Mouse (Mus musculus) forebrain, embryonic 14.5 days (tissue): ENCODE measurements around the gene Pbx3. TPM values are rescaled to one million over a fixed set of nuclear protein-coding genes. Genes with fewer than 3 reads are reported as not detected.

Experiments
- ATAC-seq: fragments of 200-750 bp; cut with Nextera tagmentation; 2 replicates; pipeline ENCODE4 v1.8.0; 2017; ENCODE audit warnings: mild to moderate bottlenecking, moderate library complexity
- DNase-seq: peaks from one replicate; pipeline ENCODE4 v3.0.0-alpha.2; 2015; ENCODE audit warnings: low spot score
- H3K27ac ChIP-seq: fragments of 300-500 bp; sonication (generic); 2 replicates; pipeline ENCODE4 v1.5.1; 2014; ENCODE audit warnings: low read depth, mild to moderate bottlenecking, control low read depth, low read length, moderate library complexity
- H3K27me3 ChIP-seq: fragments of 300-500 bp; sonication (generic); replicated peaks from 2 replicates; pipeline ENCODE4 v1.6.1; 2014; ENCODE audit warnings: low read length, control low read depth, mixed read lengths; ENCODE audit not compliant: control insufficient read depth, insufficient read depth
- H3K36me3 ChIP-seq: fragments of 300-500 bp; sonication (generic); 2 replicates; pipeline ENCODE4 v1.6.1; 2014; ENCODE audit warnings: low read length, control low read depth; ENCODE audit not compliant: control insufficient read depth, insufficient read depth
- H3K4me1 ChIP-seq: fragments of 300-500 bp; sonication (generic); 2 replicates; pipeline ENCODE4 v1.6.1; 2014; ENCODE audit warnings: antibody characterized with exemption, low read length, control low read depth; ENCODE audit not compliant: control insufficient read depth, insufficient read depth
- H3K4me2 ChIP-seq: fragments of 300-500 bp; sonication (generic); 2 replicates; pipeline ENCODE4 v1.6.1; 2014; ENCODE audit warnings: mild to moderate bottlenecking, control low read depth, low read length
- H3K4me3 ChIP-seq: fragments of 300-500 bp; sonication (generic); 2 replicates; pipeline ENCODE4 v1.5.1; 2014; ENCODE audit warnings: low read depth, low read length, control low read depth
- H3K9ac ChIP-seq: fragments of 300-500 bp; sonication (generic); 2 replicates; pipeline ENCODE4 v1.6.1; 2014; ENCODE audit warnings: mild to moderate bottlenecking, low read length, control low read depth, moderate library complexity
- H3K9me3 ChIP-seq: fragments of 300-500 bp; sonication (generic); replicated peaks from 2 replicates; pipeline ENCODE4 v1.6.1; 2016; ENCODE audit warnings: low read length, control low read depth, mixed read lengths; ENCODE audit not compliant: control insufficient read depth
- WGBS: fragments of 180-500 bp; shearing (Covaris S2); extraction: QIAGEN DNeasy Blood & Tissue Kit; methylation state at CpG from one replicate; pipeline ENCODE4 v1.1.7; 2014; 5-methylcytosine and 5-hydroxymethylcytosine counted together
- polyA plus RNA-seq: library from polyadenylated mRNA; unstranded; fragments of >200 nt; fragmentation: Nextera tagmentation; extraction: Ambion mirVana; gene quantifications from 2 replicates; pipeline ENCODE4 v1.2.1, GENCODE M21; 2014

Pbx3 gene
- polyA plus RNA-seq, 1 experiment from 2014 or later: 60.3 TPM

GRCm38 (mm10) chr2:34374349-34374748 is 1.4 kb upstream of the Pbx3 start:
- ATAC-seq: no peak
- no peak for DNase-seq
- 64% methylated on average over 2 of the region's 2 CpGs for WGBS
- Histone ChIP-seq H3K27ac (no peak overlapping the region), H3K36me3 (no peaks in the 10 kb centered on the region), H3K9ac (no peak overlapping the region), H3K4me2 (no peak overlapping the region), H3K4me3 (no peak overlapping the region), H3K9me3 (no peaks in the 10 kb centered on the region), H3K27me3 (no peaks in the 10 kb centered on the region), H3K4me1 (no peaks in the 10 kb centered on the region)

- no peak overlapping the region for H3K27ac ChIP-seq
- H3K4me3 ChIP-seq: no peak overlapping the region
- ATAC-seq (no peak), DNase-seq (peak; percentile 27)
- no peak overlapping the region for H3K9ac ChIP-seq
- 38% methylated on average over 3 of the region's 3 CpGs for WGBS
- no peaks in the 10 kb centered on the region for H3K27me3 ChIP-seq
- H3K36me3 ChIP-seq: no peaks in the 10 kb centered on the region
- no peaks in the 10 kb centered on the region for H3K4me1 ChIP-seq
- no peaks in the 10 kb centered on the region for H3K9me3 ChIP-seq
- peak overlapping the region; percentile 93; the same call in 1 of the 2 replicates for H3K4me2 ChIP-seq
Observed at GRCm38 (mm10) chr2:34373886-34374285, 944 bp upstream of the Pbx3 start.

- Histone ChIP-seq H3K4me3 (peak overlapping the region; percentile 86), H3K27ac (peak overlapping the region; percentile 95), H3K9ac (peak overlapping the region; percentile 82), H3K9me3 (no peaks in the 10 kb centered on the region), H3K36me3 (no peaks in the 10 kb centered on the region), H3K27me3 (no peaks in the 10 kb centered on the region), H3K4me1 (no peaks in the 10 kb centered on the region), H3K4me2 (peak overlapping the region; percentile 93)
- ATAC-seq (peak; percentile 54), DNase-seq (peak; percentile 64)
- WGBS: under 1% methylated on average over 68 of the region's 118 CpGs
Observed at GRCm38 (mm10) chr2:34371441-34372304, 1.3 kb downstream of the Pbx3 start.

DNA sequence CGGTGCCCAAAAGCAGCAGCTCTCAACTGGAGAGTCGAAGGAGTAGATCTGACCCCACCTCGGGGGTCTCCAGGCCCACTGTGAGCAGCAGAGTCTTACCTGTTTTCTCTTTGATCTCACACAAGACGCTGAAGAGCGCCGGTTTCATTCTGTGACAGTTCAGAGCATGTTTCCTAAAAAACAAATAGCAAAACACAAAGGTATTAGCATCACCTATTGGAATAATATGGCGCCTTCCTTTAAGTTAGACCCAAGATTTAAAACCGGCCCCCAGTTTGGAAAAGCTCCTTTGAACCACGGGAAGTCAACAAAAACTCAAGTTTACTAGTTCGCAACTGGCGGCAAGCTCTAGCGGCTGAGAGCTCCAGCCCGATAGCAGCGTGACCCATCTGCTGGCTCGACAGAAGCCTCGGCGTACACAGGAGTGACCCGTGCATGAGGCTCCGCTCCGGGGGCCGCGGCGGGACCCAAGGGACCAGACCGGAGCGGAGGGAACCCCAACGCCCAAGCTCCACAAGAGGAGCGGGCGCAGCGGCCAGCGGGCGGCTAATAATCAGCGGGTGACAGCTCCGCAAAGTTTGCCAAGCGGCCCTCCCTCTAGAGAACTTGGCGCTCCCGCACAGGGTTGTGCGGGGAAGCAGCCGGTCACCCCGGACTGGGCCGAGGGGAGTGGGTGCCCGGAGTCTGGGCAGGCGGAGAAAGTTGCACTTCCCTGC is 2.1 kb downstream of the Pbx3 start:
- Histone ChIP-seq H3K36me3 (no peaks in the 10 kb centered on the region), H3K4me3 (peak overlapping the region; percentile 86), H3K4me1 (no peaks in the 10 kb centered on the region), H3K27me3 (no peaks in the 10 kb centered on the region), H3K4me2 (peak overlapping the region; percentile 93), H3K27ac (peak overlapping the region; percentile 95), H3K9me3 (no peaks in the 10 kb centered on the region), H3K9ac (peak overlapping the region; percentile 82)
- ATAC-seq (no peak), DNase-seq (peak; percentile 37)
- under 1% methylated on average over 42 of the region's 42 CpGs for WGBS

GRCm38 (mm10) chr2:34370349-34370724 is 2.6 kb downstream of the Pbx3 start:
- Histone ChIP-seq H3K27me3 (no peaks in the 10 kb centered on the region), H3K27ac (peak overlapping the region; percentile 95), H3K36me3 (no peaks in the 10 kb centered on the region), H3K9ac (peak overlapping the region; percentile 82), H3K9me3 (no peaks in the 10 kb centered on the region), H3K4me3 (peak overlapping the region; percentile 86), H3K4me2 (peak overlapping the region; percentile 93), H3K4me1 (no peaks in the 10 kb centered on the region)
- 8% methylated on average over 7 of the region's 7 CpGs for WGBS
- DNase-seq: no peak
- no peak for ATAC-seq

DNA sequence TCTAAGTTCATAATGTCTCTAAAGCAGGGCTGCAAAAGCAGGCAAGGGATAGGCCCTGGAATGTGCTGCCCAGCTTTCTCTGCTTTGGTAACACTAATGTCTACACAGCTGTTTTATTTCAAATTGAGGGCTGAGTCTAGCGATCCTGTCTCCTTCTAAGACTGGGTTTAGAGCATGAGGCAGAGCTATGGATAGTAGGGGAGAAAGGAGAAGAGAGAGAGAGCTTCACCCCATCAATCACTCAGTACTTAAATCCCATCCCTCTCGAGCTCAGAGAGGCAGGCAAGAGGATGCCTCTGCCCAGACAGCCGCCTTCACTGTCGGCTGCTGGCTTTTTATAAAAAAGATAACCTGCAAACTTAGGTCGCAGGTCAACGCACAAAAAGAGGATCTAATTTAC is 4.5 kb downstream of the Pbx3 start:
- H3K27me3 ChIP-seq: no peaks in the 10 kb centered on the region
- no peak for ATAC-seq
- no peaks in the 10 kb centered on the region; the same call in 1 of the 2 replicates for H3K4me1 ChIP-seq
- H3K4me2 ChIP-seq: peak overlapping the region; percentile 40
- no peaks in the 10 kb centered on the region for H3K9me3 ChIP-seq
- H3K9ac ChIP-seq: peak overlapping the region; percentile 53; the same call in 1 of the 2 replicates
- H3K27ac ChIP-seq: peak overlapping the region; percentile 69
- no peaks in the 10 kb centered on the region for H3K36me3 ChIP-seq
- peak overlapping the region; percentile 20 for H3K4me3 ChIP-seq
- no peak for DNase-seq
- 36% methylated on average over 6 of the region's 6 CpGs for WGBS

- H3K9me3 ChIP-seq: no peaks in the 10 kb centered on the region
- ATAC-seq (no peak), DNase-seq (no peak)
- no peak overlapping the region for H3K27ac ChIP-seq
- no peak overlapping the region for H3K4me2 ChIP-seq
- H3K4me1 ChIP-seq: peaks cover 4% of the 10 kb centered on the region
- no peaks in the 10 kb centered on the region for H3K36me3 ChIP-seq
- H3K9ac ChIP-seq: no peak overlapping the region
- peaks cover 4% of the 10 kb centered on the region; the same call in 1 of the 2 replicates for H3K27me3 ChIP-seq
- WGBS: 79% methylated on average over 2 of the region's 2 CpGs
- H3K4me3 ChIP-seq: no peak overlapping the region
Observed at GRCm38 (mm10) chr2:34367024-34367423, 5.9 kb downstream of the Pbx3 start.

- Histone ChIP-seq H3K9ac (no peak overlapping the region), H3K4me1 (peaks cover 16% of the 10 kb centered on the region), H3K36me3 (no peaks in the 10 kb centered on the region), H3K27ac (0 out of 2 replicates have a peak overlapping the region, but pooled peaks have one; percentile 5), H3K4me3 (no peak overlapping the region), H3K9me3 (no peaks in the 10 kb centered on the region), H3K27me3 (peaks cover 8% of the 10 kb centered on the region; the same call in 1 of the 2 replicates), H3K4me2 (no peak overlapping the region)
- DNase-seq: peak; percentile 95
- 0% methylated on average over 1 of the region's 1 CpGs for WGBS
- ATAC-seq: peak; percentile 72
Observed at GRCm38 (mm10) chr2:34363678-34364077, 9.3 kb downstream of the Pbx3 start.
